Comparison of ENCODE assay signal across 22 mouse cellular contexts in the genomic region with DNA sequence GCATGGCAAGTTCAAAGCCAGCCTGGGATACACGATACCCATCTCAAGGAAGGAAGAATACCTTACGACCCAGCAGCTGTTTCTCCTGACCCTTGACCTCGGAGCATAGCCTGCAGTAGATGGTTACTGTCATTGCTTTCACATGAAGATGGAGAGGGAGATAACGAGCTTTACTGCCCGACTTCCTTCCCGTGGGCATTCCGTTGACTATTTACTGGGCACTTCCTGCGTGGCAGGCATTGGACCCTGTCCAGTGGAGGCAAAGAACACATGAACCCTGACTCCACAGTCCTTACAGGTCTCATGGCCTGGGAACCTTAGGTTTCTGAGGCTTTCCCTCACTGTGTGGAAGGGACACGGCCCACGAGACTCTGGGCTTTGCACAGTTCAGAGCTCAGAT. TPM values are rescaled to one million over a fixed set of nuclear protein-coding genes. Genes with fewer than 3 reads are reported as not detected.
DNase-seq lines count a peak whose midpoint lies in the region; ATAC-seq and TF ChIP-seq lines count a peak whose summit lies in the region.
"Had no signal": no experiment of that assay in that cellular context is flagged by ENCODE, and none has a peak within 500 bp of the region (broad histone marks: within the 10 kb centered on the region; RNA-seq: fewer than 3 reads in every experiment).

No protein-coding gene starts in this region.

- DNase-seq in lung, postnatal 0 days (ENCODE audit: low spot score): no peak
- no peak for DNase-seq in lung, adult 2 months
- peak; percentile 22 for DNase-seq in 416B (ENCODE audit: low read depth)
- DNase-seq in lung, postnatal 36 days: peak; percentile 41
- no peak for DNase-seq in heart, adult 8-10 months (ENCODE audit: low spot score)
- DNase-seq: adrenal gland, adult 2 months; adrenal gland, postnatal 10 days; adrenal gland, postnatal 25 days; cerebellum, adult 11 months; cerebellum, adult 2 months; cerebellum, adult 9-10 months; cerebellum, postnatal 10 days; cerebellum, postnatal 25 days; forebrain, postnatal 0 days had no signal

- TF ChIP-seq CTCF in lung, postnatal 0 days (IDR thresholded peaks at IDR 0.05): no peak
- no peak for TF ChIP-seq CTCF in lung, adult 2 months (IDR thresholded peaks at IDR 0.05; ENCODE audit: insufficient read depth, low read length)

- peak; percentile 90 for TF ChIP-seq EP300 in lung, postnatal 0 days (IDR thresholded peaks at IDR 0.05)

- H3K9ac ChIP-seq in lung, postnatal 0 days (replicated peaks; ENCODE audit: low read depth): no peak overlapping the region
- H3K9ac ChIP-seq: embryonic facial prominence, embryonic 12.5 days; forebrain, embryonic 13.5 days; forebrain, embryonic 15.5 days; forebrain, postnatal 0 days had no signal

- peak overlapping the region; percentile 55; the same call in 1 of the 2 replicates for H3K27ac ChIP-seq in lung, postnatal 0 days (ENCODE audit: low read length)
- H3K27ac ChIP-seq: embryonic facial prominence, embryonic 10.5 days; embryonic facial prominence, embryonic 12.5 days; forebrain, embryonic 13.5 days; forebrain, embryonic 15.5 days had no signal

- WGBS in lung, postnatal 0 days: 62% methylated on average over 10 of the region's 10 CpGs
- WGBS in lung, adult 2 months: 47% methylated on average over 10 of the region's 10 CpGs

- no peak for TF ChIP-seq POLR2A in lung, adult 2 months (IDR thresholded peaks at IDR 0.05; ENCODE audit: borderline replicate concordance, extremely low read depth, low read depth, low read length)

- H3K9me3 ChIP-seq in lung, postnatal 0 days (ENCODE audit: low read length): no peaks in the 10 kb centered on the region
- H3K9me3 ChIP-seq: embryonic facial prominence, embryonic 10.5 days; embryonic facial prominence, embryonic 12.5 days; forebrain, embryonic 13.5 days; forebrain, embryonic 15.5 days had no signal

- no peaks in the 10 kb centered on the region for H3K36me3 ChIP-seq in lung, postnatal 0 days (ENCODE audit: insufficient read depth, low read length)
- H3K36me3 ChIP-seq: embryonic facial prominence, embryonic 10.5 days; forebrain, embryonic 15.5 days had no signal

- no peak overlapping the region for H3K4me3 ChIP-seq in lung, postnatal 0 days (ENCODE audit: low read depth, low read length)
- H3K4me3 ChIP-seq in lung, adult 2 months (replicated peaks; ENCODE audit: extremely low read depth, low read depth, low read length): no peak overlapping the region
- H3K4me3 ChIP-seq: embryonic facial prominence, embryonic 10.5 days; embryonic facial prominence, embryonic 12.5 days; forebrain, embryonic 13.5 days; forebrain, embryonic 15.5 days had no signal

- H3K27me3 ChIP-seq in lung, postnatal 0 days (replicated peaks; ENCODE audit: insufficient read depth, low read length): no peaks in the 10 kb centered on the region
- H3K27me3 ChIP-seq: embryonic facial prominence, embryonic 12.5 days; forebrain, embryonic 13.5 days; forebrain, embryonic 15.5 days had no signal

- ATAC-seq in lung, postnatal 0 days: peak; percentile 20; the same call in 1 of the 2 replicates
- ATAC-seq: forebrain, embryonic 13.5 days; forebrain, embryonic 15.5 days; forebrain, postnatal 0 days had no signal

- no peaks in the 10 kb centered on the region for H3K4me1 ChIP-seq in lung, postnatal 0 days (ENCODE audit: insufficient read depth, low read depth, low read length)
- H3K4me1 ChIP-seq in lung, adult 2 months (ENCODE audit: control insufficient read depth, insufficient read depth, low read length): peaks cover 17% of the 10 kb centered on the region
- H3K4me1 ChIP-seq: embryonic facial prominence, embryonic 12.5 days; forebrain, embryonic 13.5 days; forebrain, embryonic 15.5 days had no signal

- H3K4me2 ChIP-seq in lung, postnatal 0 days (replicated peaks; ENCODE audit: low read depth, low read length): no peak overlapping the region
- H3K4me2 ChIP-seq: embryonic facial prominence, embryonic 12.5 days; forebrain, embryonic 13.5 days; forebrain, embryonic 15.5 days had no signal

RNA-seq across cellular contexts. Expression of gene Gm10309, which starts 25.6 kb away (rescaled TPM):
- polyA plus RNA-seq in lung, postnatal 0 days (2015; fragmentation: Nextera tagmentation; extraction: Ambion mirVana): 0.30 and 0.54 TPM in 2 replicates
- 0.30 and 0.37 TPM in 2 replicates for polyA plus RNA-seq in lung, adult 2 months (2012; rRNA removed)
- total RNA-seq in heart, adult 8-10 months (2022): not detected
- total RNA-seq: adrenal gland, adult 2 months; adrenal gland, postnatal 25 days; ES-E14; forebrain, postnatal 0 days; MEL had no signal
- polyA plus RNA-seq: brain, embryonic 14.5 days; cerebellum, adult 2 months; cortical plate, adult 2 months had no signal

Comparison
In these comparisons a context has a peak if more than half of its experiments do, and no peak if none do; other contexts are left out.
1. DNase-seq: peak in 416B (single experiment) and lung, postnatal 36 days (single experiment); none in lung, postnatal 0 days (single experiment), lung, adult 2 months (single experiment) and heart, adult 8-10 months (single experiment).